Mouse (Mus musculus) kidney, postnatal 25 days (tissue): ENCODE data around the gene Cacul1.
A peak's percentile ranks its signal among the peaks of the same experiment; 100 is the strongest.

ENCODE experiments used
- DNase-seq, 2 experiments: peaks; one replicate each; pipeline ENCODE4 v3.0.0; 2021; ENCODE audit warnings: mixed read lengths in 2 of 2

The Cacul1 gene

GRCm38 (mm10) chr19:60580582-60581339 is at the start of gene Cacul1:
Gene Cacul1 (minus strand): TSS chr19:60581025.
- DNase-seq = peak; percentile 99

- DNase-seq = no peak
Observed at GRCm38 (mm10) chr19:60619420-60619819, 38.6 kb upstream of the Cacul1 start.

GRCm38 (mm10) chr19:60617007-60617406 is 36.2 kb upstream of the Cacul1 start:
- no peak for DNase-seq

GRCm38 (mm10) chr19:60615470-60616200 is 34.8 kb upstream of the Cacul1 start:
- DNase-seq = peak; percentile 31 to 39

GRCm38 (mm10) chr19:60611525-60612215 is 30.8 kb upstream of the Cacul1 start:
- DNase-seq = peak in 1 of 2 experiments; percentile 30

GRCm38 (mm10) chr19:60608766-60609165 is 27.9 kb upstream of the Cacul1 start:
- DNase-seq = peak; percentile 66

GRCm38 (mm10) chr19:60603586-60603985 is 22.8 kb upstream of the Cacul1 start:
- no peak for DNase-seq

- DNase-seq = peak; percentile 53 to 71
Observed at GRCm38 (mm10) chr19:60602066-60602465, 21.2 kb upstream of the Cacul1 start.

GRCm38 (mm10) chr19:60598025-60598697 is 17.3 kb upstream of the Cacul1 start:
- no peak for DNase-seq

GRCm38 (mm10) chr19:60589646-60590045 is 8.8 kb upstream of the Cacul1 start:
- DNase-seq = no peak

- no peak for DNase-seq
Observed at GRCm38 (mm10) chr19:60586652-60587051, 5.8 kb upstream of the Cacul1 start.

- peak in 1 of 2 experiments; percentile 9 for DNase-seq
Observed at GRCm38 (mm10) chr19:60583201-60583600, 2.4 kb upstream of the Cacul1 start.

GRCm38 (mm10) chr19:60581377-60582290 is 809 bp upstream of the Cacul1 start:
- peak in 1 of 2 experiments; percentile 64 for DNase-seq

GRCm38 (mm10) chr19:60579771-60580581 is 849 bp downstream of the Cacul1 start:
- peak; percentile 27 to 66 for DNase-seq

GRCm38 (mm10) chr19:60576741-60577140 is 4.1 kb downstream of the Cacul1 start:
- no peak for DNase-seq

GRCm38 (mm10) chr19:60560497-60560896 is 20.3 kb downstream of the Cacul1 start:
- DNase-seq = no peak

GRCm38 (mm10) chr19:60554866-60555438 is 25.9 kb downstream of the Cacul1 start:
- DNase-seq = no peak

GRCm38 (mm10) chr19:60553501-60553900 is 27.3 kb downstream of the Cacul1 start:
- peak; percentile 55 to 79 for DNase-seq

- DNase-seq = no peak
Observed at GRCm38 (mm10) chr19:60543302-60543701, 37.5 kb downstream of the Cacul1 start.

- DNase-seq = no peak
Observed at GRCm38 (mm10) chr19:60531897-60532296, 48.9 kb downstream of the Cacul1 start.
